Mouse (Mus musculus) erythroblast, embryonic 14.5 days (primary cell): ENCODE results near the gene Ltf.

Experiments used
- GATA1 ChIP-seq: IDR thresholded peaks from 2 replicates; pipeline ENCODE4 v1.6.1; 2012; ENCODE audit warnings: low read length, inconsistent platforms, mixed read lengths
- TAL1 ChIP-seq: IDR thresholded peaks from 3 replicates; pipeline ENCODE4 v1.6.1; 2012; ENCODE audit warnings: low read length, inconsistent platforms, mixed read lengths

GRCm38 (mm10) chr9:111081765-111082164, 62.7 kb downstream of the Ltf start:
- no peak for TF ChIP-seq TAL1
- no peak for TF ChIP-seq GATA1
